Mouse (Mus musculus) limb, embryonic 12.5 days (tissue): ENCODE measurements around the gene Spag16. TPM values are rescaled to one million over a fixed set of nuclear protein-coding genes. Genes with fewer than 3 reads are reported as not detected.
"Not testable (repeated sequence)": the region's sequence is repeated elsewhere in the genome, so short reads cannot be mapped to it uniquely, and the experiment has no call there.

Source experiments
- ATAC-seq: fragments of 200-750 bp; cut with Nextera tagmentation; 2 replicates; pipeline ENCODE4 v1.8.0; 2017; ENCODE audit warnings: low read depth, moderate TSS enrichment; ENCODE audit not compliant: insufficient number of reproducible peaks, insufficient read depth, low FRiP score, low TSS enrichment
- H3K27ac ChIP-seq: fragments of 300-500 bp; sonication (generic); 2 replicates; pipeline ENCODE4 v1.5.1; 2016; ENCODE audit warnings: mild to moderate bottlenecking, moderate library complexity
- H3K27me3 ChIP-seq: fragments of 300-500 bp; sonication (generic); 2 replicates; pipeline ENCODE4 v1.6.1; 2016; ENCODE audit warnings: mild to moderate bottlenecking, moderate library complexity
- H3K36me3 ChIP-seq: fragments of 300-500 bp; sonication (generic); 2 replicates; pipeline ENCODE4 v1.6.1; 2016; ENCODE audit warnings: mild to moderate bottlenecking, moderate library complexity
- H3K4me1 ChIP-seq: fragments of 300-500 bp; sonication (generic); replicated peaks from 2 replicates; pipeline ENCODE4 v1.6.1; 2016
- H3K4me2 ChIP-seq: fragments of 300-500 bp; sonication (generic); 2 replicates; pipeline ENCODE4 v1.6.1; 2016; ENCODE audit warnings: mild to moderate bottlenecking, moderate library complexity
- H3K4me3 ChIP-seq: fragments of 300-500 bp; sonication (generic); replicated peaks from 2 replicates; pipeline ENCODE4 v1.5.1; 2016; ENCODE audit warnings: mild to moderate bottlenecking
- H3K9ac ChIP-seq: fragments of 300-500 bp; sonication (generic); replicated peaks from 2 replicates; pipeline ENCODE4 v1.6.1; 2016; ENCODE audit warnings: mild to moderate bottlenecking, moderate library complexity
- H3K9me3 ChIP-seq: fragments of 300-500 bp; sonication (generic); 2 replicates; pipeline ENCODE4 v1.6.1; 2016; ENCODE audit warnings: mild to moderate bottlenecking, moderate library complexity
- WGBS: fragments of 180-500 bp; shearing (Covaris S2); methylation state at CpG from one replicate; pipeline ENCODE4 v1.1.7; 2016; 5-methylcytosine and 5-hydroxymethylcytosine counted together
- polyA plus RNA-seq: library from polyadenylated mRNA; unstranded; fragments of >200 nt; fragmentation: Nextera tagmentation; extraction: Ambion mirVana; gene quantifications from 2 replicates; pipeline ENCODE4 v1.2.1, GENCODE M21; 2016

Spag16 gene
- polyA plus RNA-seq, 1 experiment from 2014 or later = 1.3 TPM

DNA sequence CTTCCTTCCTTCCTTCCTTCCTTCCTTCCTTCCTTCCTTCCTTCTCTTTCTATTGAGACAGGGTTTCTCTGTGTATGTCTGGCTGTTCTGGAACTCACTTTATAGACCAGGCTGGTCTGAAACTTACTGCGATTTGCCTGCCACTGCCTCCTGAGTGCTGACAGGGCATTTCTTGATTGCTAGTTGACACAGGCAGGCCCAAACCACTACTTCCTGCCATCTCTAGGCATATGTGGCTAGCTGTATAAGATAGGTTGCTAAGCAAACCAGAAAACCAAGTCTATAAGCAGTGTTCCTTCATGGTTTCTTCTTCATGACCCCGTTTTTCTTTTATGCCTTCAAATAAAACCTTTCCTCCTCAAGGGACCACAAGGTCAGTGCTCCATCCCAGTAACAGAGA, 4.2 kb downstream of the Spag16 start:
- no peak overlapping the region for H3K27ac ChIP-seq
- H3K9ac ChIP-seq = no peak overlapping the region
- H3K4me3 ChIP-seq = no peak overlapping the region
- no peak for ATAC-seq
- no peak overlapping the region for H3K4me2 ChIP-seq
- WGBS = 91% methylated on average over 2 of the region's 2 CpGs
- no peaks in the 10 kb centered on the region for H3K27me3 ChIP-seq
- no peaks in the 10 kb centered on the region for H3K36me3 ChIP-seq
- H3K4me1 ChIP-seq = peaks cover 5% of the 10 kb centered on the region; the same call in 1 of the 2 replicates
- no peaks in the 10 kb centered on the region for H3K9me3 ChIP-seq

GRCm38 (mm10) chr1:69833476-69833875, 6.7 kb downstream of the Spag16 start:
- not testable (repeated sequence) for ATAC-seq, H3K4me3 ChIP-seq, H3K4me2 ChIP-seq, H3K36me3 ChIP-seq, H3K27ac ChIP-seq, H3K9me3 ChIP-seq, H3K4me1 ChIP-seq, H3K27me3 ChIP-seq, H3K9ac ChIP-seq
- 82% methylated on average over 4 of the region's 4 CpGs for WGBS

- no peak for ATAC-seq
- H3K9ac ChIP-seq = no peak overlapping the region
- WGBS = 73% methylated on average over 7 of the region's 7 CpGs
- no peaks in the 10 kb centered on the region for H3K36me3 ChIP-seq
- no peak overlapping the region for H3K4me2 ChIP-seq
- no peaks in the 10 kb centered on the region for H3K9me3 ChIP-seq
- no peaks in the 10 kb centered on the region for H3K27me3 ChIP-seq
- no peak overlapping the region for H3K27ac ChIP-seq
- no peaks in the 10 kb centered on the region for H3K4me1 ChIP-seq
- no peak overlapping the region for H3K4me3 ChIP-seq
Measured at GRCm38 (mm10) chr1:69853436-69853835, 26.7 kb downstream of the Spag16 start.

GRCm38 (mm10) chr1:69867776-69868175, 41.0 kb downstream of the Spag16 start:
- Histone ChIP-seq H3K4me2 (no peak overlapping the region), H3K9me3 (no peaks in the 10 kb centered on the region), H3K4me1 (no peaks in the 10 kb centered on the region), H3K4me3 (no peak overlapping the region), H3K27me3 (no peaks in the 10 kb centered on the region), H3K9ac (no peak overlapping the region), H3K27ac (no peak overlapping the region), H3K36me3 (no peaks in the 10 kb centered on the region)
- no peak for ATAC-seq
- 82% methylated on average over 4 of the region's 4 CpGs for WGBS

DNA sequence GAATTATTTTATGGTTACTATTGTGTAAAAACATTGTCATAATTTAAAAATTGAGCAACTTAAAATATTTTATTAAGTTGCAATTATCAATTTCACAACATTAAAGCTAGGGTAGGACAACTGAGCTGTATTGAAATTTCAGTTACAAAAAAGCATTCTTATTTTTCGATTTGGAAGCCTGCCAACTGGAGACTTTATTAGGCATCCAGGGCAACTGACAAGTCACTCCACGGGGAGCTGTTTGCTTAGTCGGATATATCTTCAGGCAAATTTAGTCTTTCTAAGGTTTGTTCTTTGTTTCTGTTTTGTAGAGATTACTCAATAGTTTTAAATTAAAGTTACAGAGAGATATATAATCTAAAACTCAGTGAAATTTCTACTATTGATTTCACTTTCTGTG, 129.8 kb downstream of the Spag16 start:
- no peak overlapping the region for H3K4me3 ChIP-seq
- no peaks in the 10 kb centered on the region for H3K4me1 ChIP-seq
- no peak overlapping the region for H3K27ac ChIP-seq
- no peak overlapping the region for H3K9ac ChIP-seq
- H3K36me3 ChIP-seq = no peaks in the 10 kb centered on the region
- H3K27me3 ChIP-seq = no peaks in the 10 kb centered on the region
- 68% methylated on average over 3 of the region's 3 CpGs for WGBS
- ATAC-seq = no peak
- H3K4me2 ChIP-seq = no peak overlapping the region
- no peaks in the 10 kb centered on the region for H3K9me3 ChIP-seq

GRCm38 (mm10) chr1:69996874-69997273, 170.1 kb downstream of the Spag16 start:
- no peaks in the 10 kb centered on the region for H3K36me3 ChIP-seq
- no peaks in the 10 kb centered on the region for H3K9me3 ChIP-seq
- H3K27ac ChIP-seq = no peak overlapping the region
- no peak overlapping the region for H3K9ac ChIP-seq
- no peaks in the 10 kb centered on the region for H3K4me1 ChIP-seq
- no peak overlapping the region for H3K4me2 ChIP-seq
- H3K4me3 ChIP-seq = no peak overlapping the region
- no peak for ATAC-seq
- no peaks in the 10 kb centered on the region for H3K27me3 ChIP-seq

DNA sequence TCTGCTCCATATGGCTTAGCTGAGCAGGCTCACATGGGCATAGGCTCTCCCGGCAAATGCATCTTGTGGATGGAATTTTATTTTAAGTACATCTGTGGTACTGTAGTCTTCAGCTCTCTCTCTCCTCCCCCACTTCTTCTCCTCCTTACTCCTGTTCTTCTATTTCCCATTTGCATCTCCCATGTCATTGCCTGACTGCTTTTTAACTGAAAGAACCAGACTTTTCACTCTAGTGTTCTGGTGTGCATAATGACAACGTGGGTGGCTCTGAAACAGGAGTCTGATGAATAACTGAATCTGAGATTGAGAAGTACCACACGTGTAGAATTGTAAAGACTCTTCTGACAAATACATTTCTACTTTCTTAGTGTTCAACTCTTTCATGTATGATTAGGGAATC, 186.2 kb downstream of the Spag16 start:
- Histone ChIP-seq H3K27ac (no peak overlapping the region), H3K4me2 (no peak overlapping the region), H3K9me3 (no peaks in the 10 kb centered on the region), H3K9ac (no peak overlapping the region), H3K4me3 (no peak overlapping the region), H3K36me3 (no peaks in the 10 kb centered on the region), H3K27me3 (no peaks in the 10 kb centered on the region), H3K4me1 (no peaks in the 10 kb centered on the region)
- 78% methylated on average over 3 of the region's 3 CpGs for WGBS
- ATAC-seq = no peak

DNA sequence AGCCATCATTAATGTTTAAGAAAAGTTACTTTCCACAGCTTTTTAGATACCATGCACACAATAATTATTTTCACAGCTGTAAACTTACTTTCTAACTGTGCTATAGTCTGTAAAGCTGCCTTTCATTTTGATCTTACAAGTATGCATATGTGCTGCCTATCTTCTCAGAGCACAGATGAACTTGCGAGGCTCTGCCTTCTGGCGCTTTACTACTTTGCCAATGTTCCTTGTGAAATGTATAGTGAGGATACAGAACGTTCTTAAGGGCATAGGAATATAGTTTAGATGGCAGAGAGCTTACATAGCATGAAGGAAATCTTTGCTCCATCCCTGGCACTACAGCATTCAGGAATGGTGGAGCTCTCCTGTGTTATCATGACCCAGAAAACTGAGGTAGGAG, 210.6 kb downstream of the Spag16 start:
- no peaks in the 10 kb centered on the region for H3K27me3 ChIP-seq
- 75% methylated on average over 3 of the region's 3 CpGs for WGBS
- ATAC-seq = no peak

DNA sequence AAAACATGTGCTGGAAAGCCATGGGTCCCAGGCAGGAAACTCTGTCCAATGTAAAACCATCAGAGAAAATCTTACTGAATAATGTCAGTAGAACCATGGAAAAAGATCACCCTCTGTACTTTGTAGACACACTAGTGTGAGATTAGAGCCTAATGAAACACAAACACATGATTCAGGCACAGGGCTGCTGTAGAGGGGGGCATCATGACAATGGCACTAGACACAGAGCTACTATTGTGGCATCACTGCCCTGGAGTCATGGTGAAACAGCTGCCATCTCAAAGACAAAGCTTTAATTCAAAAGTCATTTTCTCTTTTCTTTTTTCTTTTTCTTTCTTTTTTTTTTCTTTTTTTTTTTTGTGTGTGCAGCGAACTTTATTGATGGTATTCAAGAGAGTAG, 240.6 kb downstream of the Spag16 start:
- H3K27me3 ChIP-seq = no peaks in the 10 kb centered on the region
- no peak overlapping the region for H3K9ac ChIP-seq
- WGBS = 63% methylated on average over 1 of the region's 1 CpGs
- H3K27ac ChIP-seq = no peak overlapping the region
- H3K4me1 ChIP-seq = no peaks in the 10 kb centered on the region
- no peak for ATAC-seq
- no peaks in the 10 kb centered on the region for H3K9me3 ChIP-seq
- no peak overlapping the region for H3K4me3 ChIP-seq
- H3K4me2 ChIP-seq = no peak overlapping the region
- no peaks in the 10 kb centered on the region for H3K36me3 ChIP-seq

More for the DNA sequence above, 210.6 kb downstream of the Spag16 start:
- Histone ChIP-seq H3K9ac (no peak overlapping the region), H3K4me1 (no peaks in the 10 kb centered on the region), H3K9me3 (no peaks in the 10 kb centered on the region), H3K4me2 (no peak overlapping the region), H3K27ac (no peak overlapping the region), H3K36me3 (no peaks in the 10 kb centered on the region), H3K4me3 (no peak overlapping the region)

GRCm38 (mm10) chr1:70073440-70073839, 246.7 kb downstream of the Spag16 start:
- WGBS = 77% methylated on average over 6 of the region's 6 CpGs
- no peak for ATAC-seq

DNA sequence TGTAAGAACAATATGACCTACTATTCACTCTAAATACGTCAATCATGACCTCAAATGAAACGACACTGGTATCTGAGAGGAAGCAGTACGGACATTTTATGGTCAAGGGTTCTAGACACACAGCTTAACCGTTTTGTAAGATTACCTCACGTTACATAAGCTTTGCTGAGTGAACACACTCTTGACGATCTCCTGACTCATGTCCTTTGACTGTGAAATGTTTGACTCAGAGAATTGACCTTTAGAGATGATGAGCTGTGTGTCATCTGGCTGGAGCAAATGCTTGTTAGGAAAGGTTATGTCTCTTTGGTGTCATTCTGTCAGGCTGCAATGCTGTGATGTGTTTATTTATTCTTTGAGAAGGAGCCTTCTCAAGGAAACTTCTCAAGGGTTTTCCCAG, 252.0 kb downstream of the Spag16 start:
- Histone ChIP-seq H3K36me3 (no peaks in the 10 kb centered on the region), H3K4me2 (no peak overlapping the region), H3K27ac (no peak overlapping the region), H3K9me3 (no peaks in the 10 kb centered on the region), H3K4me1 (no peaks in the 10 kb centered on the region), H3K27me3 (no peaks in the 10 kb centered on the region), H3K9ac (no peak overlapping the region), H3K4me3 (no peak overlapping the region)
- 82% methylated on average over 6 of the region's 6 CpGs for WGBS
- no peak for ATAC-seq

More at GRCm38 (mm10) chr1:70073440-70073839, 246.7 kb downstream of the Spag16 start:
- H3K9ac ChIP-seq = no peak overlapping the region
- H3K4me2 ChIP-seq = no peak overlapping the region
- no peaks in the 10 kb centered on the region for H3K36me3 ChIP-seq
- no peak overlapping the region for H3K27ac ChIP-seq
- H3K4me3 ChIP-seq = no peak overlapping the region
- no peaks in the 10 kb centered on the region for H3K27me3 ChIP-seq
- H3K4me1 ChIP-seq = no peaks in the 10 kb centered on the region
- H3K9me3 ChIP-seq = no peaks in the 10 kb centered on the region

- no peak for ATAC-seq
- Histone ChIP-seq H3K4me1 (no peaks in the 10 kb centered on the region), H3K4me2 (no peak overlapping the region), H3K4me3 (no peak overlapping the region), H3K9me3 (no peaks in the 10 kb centered on the region), H3K9ac (no peak overlapping the region), H3K27ac (no peak overlapping the region), H3K36me3 (no peaks in the 10 kb centered on the region), H3K27me3 (no peaks in the 10 kb centered on the region)
- 60% methylated on average over 7 of the region's 7 CpGs for WGBS
Measured at GRCm38 (mm10) chr1:70082208-70082878, 255.6 kb downstream of the Spag16 start.
